8 mouse cellular contexts compared by ENCODE assay signal in the genomic region with DNA sequence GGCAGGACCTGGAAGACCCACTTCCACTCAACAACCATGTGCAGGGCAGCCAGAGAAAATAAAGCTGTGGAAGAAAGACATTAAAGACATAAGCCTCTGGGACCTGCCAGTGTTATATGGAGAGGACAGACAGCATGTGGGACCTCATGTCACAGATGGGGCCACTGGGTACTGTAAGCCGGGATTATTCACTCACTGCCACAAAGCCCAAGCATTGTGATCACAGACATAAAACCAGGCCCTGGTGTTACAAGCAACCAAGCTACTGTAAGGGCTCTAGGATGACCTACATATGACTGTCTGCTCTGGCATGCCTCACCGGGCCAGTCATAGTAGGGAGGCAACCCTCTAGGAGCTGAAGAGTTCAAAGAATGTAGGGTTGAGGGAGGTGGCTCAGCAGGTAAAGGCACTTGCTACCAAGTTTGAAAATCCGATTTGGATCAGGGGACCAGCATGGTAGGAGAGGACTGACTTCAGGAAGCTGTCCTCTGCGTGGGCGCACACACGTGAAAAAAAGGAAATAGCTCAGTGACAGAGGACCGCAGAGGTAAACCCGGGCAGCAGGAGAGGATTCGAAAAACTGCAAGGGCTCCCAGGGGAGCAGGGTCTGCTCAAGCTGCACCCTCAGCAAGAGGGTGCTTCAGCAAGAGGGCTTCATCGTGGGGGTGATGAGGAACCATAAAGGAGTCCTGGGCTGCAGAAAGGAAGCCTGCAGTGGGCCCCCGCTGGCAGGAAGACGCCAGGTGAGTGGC. TPM values are rescaled to one million over a fixed set of nuclear protein-coding genes. Genes with fewer than 3 reads are reported as not detected.
A peak's percentile ranks its signal among the peaks of the same experiment; 100 is the strongest.
DNase-seq lines count a peak whose midpoint lies in the region; ATAC-seq and TF ChIP-seq lines count a peak whose summit lies in the region.

No protein-coding gene starts in this region.

- H3K4me1 ChIP-seq in kidney, postnatal 0 days (replicated peaks; ENCODE audit: insufficient read depth, low read length), result peaks cover 17% of the 10 kb centered on the region
- H3K4me1 ChIP-seq in G1E (ENCODE audit: insufficient read depth, low read depth, low read length), result peaks cover 61% of the 10 kb centered on the region
- peaks cover 42% of the 10 kb centered on the region for H3K4me1 ChIP-seq in limb, embryonic 15.5 days
- H3K4me1 ChIP-seq in spleen, adult 2 months (ENCODE audit: control insufficient read depth, insufficient read depth, insufficient read length), result peaks cover 26% of the 10 kb centered on the region

- H3K4me3 ChIP-seq in kidney, postnatal 0 days (replicated peaks; ENCODE audit: low read depth, low read length), result peak overlapping the region; percentile 79
- peak overlapping the region; percentile 97 for H3K4me3 ChIP-seq in G1E (ENCODE audit: low read depth, low read length)
- H3K4me3 ChIP-seq in limb, embryonic 15.5 days, result peak overlapping the region; percentile 93
- H3K4me3 ChIP-seq in spleen, adult 2 months (ENCODE audit: extremely low read depth, insufficient read depth, insufficient read length), result peak overlapping the region; percentile 76

- 10% methylated on average over 12 of the region's 12 CpGs for WGBS in kidney, postnatal 0 days
- 15% methylated on average over 12 of the region's 12 CpGs for WGBS in limb, embryonic 15.5 days
- 4% methylated on average over 12 of the region's 12 CpGs for WGBS in spleen, adult 2 months

- no peak for ATAC-seq in kidney, postnatal 0 days (replicated peaks; ENCODE audit: low FRiP score, low read depth)
- no peak for ATAC-seq in G1E (ENCODE audit: extremely low read depth, insufficient number of reproducible peaks, low FRiP score, poor library complexity, severe bottlenecking)
- 0 out of 2 replicates have a peak, but pooled peaks have one; percentile 3 for ATAC-seq in erythroid progenitor cell, adult 5-6 weeks (replicated peaks; ENCODE audit: low FRiP score, poor library complexity, severe bottlenecking)
- no peak for ATAC-seq in limb, embryonic 15.5 days (ENCODE audit: insufficient number of reproducible peaks, low FRiP score, low TSS enrichment, low read depth)

- H3K9ac ChIP-seq in kidney, postnatal 0 days (ENCODE audit: low read depth, low read length), result peak overlapping the region; percentile 81
- peak overlapping the region; percentile 93 for H3K9ac ChIP-seq in limb, embryonic 15.5 days

- H3K9me3 ChIP-seq in kidney, postnatal 0 days (replicated peaks; ENCODE audit: low read length), result no peaks in the 10 kb centered on the region
- H3K9me3 ChIP-seq in G1E (replicated peaks), result no peaks in the 10 kb centered on the region
- H3K9me3 ChIP-seq in limb, embryonic 15.5 days, result no peaks in the 10 kb centered on the region

- TF ChIP-seq CTCF in kidney, postnatal 0 days (IDR thresholded peaks at IDR 0.05; ENCODE audit: low read depth), result no peak
- no peak for TF ChIP-seq CTCF in G1E (IDR thresholded peaks at IDR 0.05; ENCODE audit: low read depth, low read length)
- no peak for TF ChIP-seq CTCF in spleen, adult 2 months (IDR thresholded peaks at IDR 0.05; ENCODE audit: extremely low read depth, insufficient read depth, insufficient read length, insufficient replicate concordance)

- peaks cover 12% of the 10 kb centered on the region; the same call in 1 of the 2 replicates for H3K36me3 ChIP-seq in kidney, postnatal 0 days (ENCODE audit: insufficient read depth, low read length)
- peaks cover 45% of the 10 kb centered on the region for H3K36me3 ChIP-seq in G1E (replicated peaks)
- H3K36me3 ChIP-seq in limb, embryonic 15.5 days, result peaks cover 21% of the 10 kb centered on the region
- peaks cover 12% of the 10 kb centered on the region for H3K36me3 ChIP-seq in spleen, adult 2 months (ENCODE audit: control insufficient read depth, insufficient read depth, low read length)

- no peaks in the 10 kb centered on the region for H3K27me3 ChIP-seq in kidney, postnatal 0 days (ENCODE audit: insufficient read depth, low read length)
- H3K27me3 ChIP-seq in G1E (ENCODE audit: insufficient read depth, low read length), result no peaks in the 10 kb centered on the region
- H3K27me3 ChIP-seq in limb, embryonic 15.5 days, result no peaks in the 10 kb centered on the region
- H3K27me3 ChIP-seq in spleen, adult 2 months (ENCODE audit: control insufficient read depth, insufficient read depth, low read length), result no peaks in the 10 kb centered on the region

- no peak for TF ChIP-seq POLR2A in spleen, adult 2 months (IDR thresholded peaks at IDR 0.05; ENCODE audit: low read depth, low read length)

- H3K27ac ChIP-seq in kidney, postnatal 0 days, result peak overlapping the region; percentile 69
- peak overlapping the region; percentile 79 for H3K27ac ChIP-seq in limb, embryonic 15.5 days
- H3K27ac ChIP-seq in spleen, adult 2 months (ENCODE audit: insufficient read depth, low read length), result peak overlapping the region; percentile 84

- DNase-seq in kidney, postnatal 0 days (ENCODE audit: low spot score), result no peak
- DNase-seq in kidney, postnatal 4 days, result no peak
- DNase-seq in G1E (ENCODE audit: low spot score), result no peak
- peak in 1 of 2 experiments; percentile 80 for DNase-seq in spleen, adult 2 months (ENCODE audit: low read depth in 1 of 2, low spot score in 2 of 2)
- no peak for DNase-seq in right cerebral cortex, postnatal 25 days
- DNase-seq in kidney, postnatal 14 days, result no peak

- peak overlapping the region; percentile 80 for H3K4me2 ChIP-seq in kidney, postnatal 0 days (ENCODE audit: low read length)
- H3K4me2 ChIP-seq in limb, embryonic 15.5 days, result peak overlapping the region; percentile 93

RNA-seq across cellular contexts. Expression of a gene that starts 0.8 kb away (rescaled TPM):
- 104 and 121 TPM in 2 replicates for polyA plus RNA-seq in kidney, postnatal 0 days (2015; fragmentation: Nextera tagmentation; extraction: Ambion mirVana)
- 12.4 and 14.6 TPM in 2 replicates for total RNA-seq in G1E (2014; fragmentation: Nextera tagmentation)
- 37.8 and 44.0 TPM in 2 replicates for total RNA-seq in G1E (2017)
- polyA plus RNA-seq in G1E (2012), result 574 and 928 TPM in 2 replicates
- total RNA-seq in erythroid progenitor cell, adult 5-6 weeks (2015; ENCODE audit: low replicate concordance), result 44.7 and 49.0 TPM in 2 replicates
- total RNA-seq in erythroid progenitor cell, adult 5-6 weeks (2017; ENCODE audit: low replicate concordance), result 5.5 and 30.7 TPM in 2 replicates
- polyA plus RNA-seq in limb, embryonic 15.5 days (2015; fragmentation: Nextera tagmentation; extraction: Ambion mirVana), result 97.0 and 104 TPM in 2 replicates
- 220 and 302 TPM in 2 replicates for polyA plus RNA-seq in spleen, adult 2 months (2012; rRNA removed)

RNA-seq across cellular contexts. Expression of a gene that starts 12.2 kb away (rescaled TPM):
- polyA plus RNA-seq in kidney, postnatal 0 days (2015; fragmentation: Nextera tagmentation; extraction: Ambion mirVana), result 8.1 and 8.8 TPM in 2 replicates
- total RNA-seq in G1E (2014; fragmentation: Nextera tagmentation) (10.8 and 14.0 TPM in 2 replicates), G1E (2017) (6.1 and 8.1 TPM in 2 replicates)
- polyA plus RNA-seq in G1E (2012), result 105 and 141 TPM in 2 replicates
- total RNA-seq in erythroid progenitor cell, adult 5-6 weeks (2015; ENCODE audit: low replicate concordance), result 8.4 and 9.4 TPM in 2 replicates
- total RNA-seq in erythroid progenitor cell, adult 5-6 weeks (2017; ENCODE audit: low replicate concordance), result 9.9 and 14.1 TPM in 2 replicates
- 7.9 and 9.9 TPM in 2 replicates for polyA plus RNA-seq in limb, embryonic 15.5 days (2015; fragmentation: Nextera tagmentation; extraction: Ambion mirVana)
- polyA plus RNA-seq in spleen, adult 2 months (2012; rRNA removed), result 27.9 and 41.8 TPM in 2 replicates

RNA-seq across cellular contexts. Expression of a gene that starts 13.4 kb away (rescaled TPM):
- polyA plus RNA-seq in kidney, postnatal 0 days (2015; fragmentation: Nextera tagmentation; extraction: Ambion mirVana), result 80.7 and 87.2 TPM in 2 replicates
- total RNA-seq in G1E (2014; fragmentation: Nextera tagmentation) (37.5 and 39.4 TPM in 2 replicates), G1E (2017) (12.7 and 12.9 TPM in 2 replicates)
- polyA plus RNA-seq in G1E (2012), result 72.8 and 87.0 TPM in 2 replicates
- total RNA-seq in erythroid progenitor cell, adult 5-6 weeks (2015; ENCODE audit: low replicate concordance), result 8.8 and 10.5 TPM in 2 replicates
- total RNA-seq in erythroid progenitor cell, adult 5-6 weeks (2017; ENCODE audit: low replicate concordance), result 2.3 and 6.9 TPM in 2 replicates
- polyA plus RNA-seq in limb, embryonic 15.5 days (2015; fragmentation: Nextera tagmentation; extraction: Ambion mirVana), result 100 and 102 TPM in 2 replicates
- 94.8 and 110 TPM in 2 replicates for polyA plus RNA-seq in spleen, adult 2 months (2012; rRNA removed)

RNA-seq across cellular contexts. Expression of a gene that starts 13.4 kb away (rescaled TPM):
- polyA plus RNA-seq in kidney, postnatal 0 days (2015; fragmentation: Nextera tagmentation; extraction: Ambion mirVana), result 5.0 and 6.1 TPM in 2 replicates
- total RNA-seq in G1E (2014; fragmentation: Nextera tagmentation) (not detected in 2 replicates), G1E (2017) (1.2 and 1.6 TPM in 2 replicates)
- 19.4 and 23.5 TPM in 2 replicates for polyA plus RNA-seq in G1E (2012)
- not detected in 2 replicates for total RNA-seq in erythroid progenitor cell, adult 5-6 weeks (2015; ENCODE audit: low replicate concordance)
- total RNA-seq in erythroid progenitor cell, adult 5-6 weeks (2017; ENCODE audit: low replicate concordance), result 1.4 TPM in 1 of 2 replicates, not detected in the other
- 6.4 and 8.0 TPM in 2 replicates for polyA plus RNA-seq in limb, embryonic 15.5 days (2015; fragmentation: Nextera tagmentation; extraction: Ambion mirVana)
- polyA plus RNA-seq in spleen, adult 2 months (2012; rRNA removed), result 17.0 and 25.7 TPM in 2 replicates

RNA-seq across cellular contexts. Expression of a gene that starts 16.5 kb away (rescaled TPM):
- polyA plus RNA-seq in kidney, postnatal 0 days (2015; fragmentation: Nextera tagmentation; extraction: Ambion mirVana), result 1.4 TPM in 2 replicates
- total RNA-seq in G1E (2014; fragmentation: Nextera tagmentation) (1.1 and 2.2 TPM in 2 replicates), G1E (2017) (0.82 and 1.2 TPM in 2 replicates)
- 2.4 and 2.8 TPM in 2 replicates for polyA plus RNA-seq in G1E (2012)
- total RNA-seq in erythroid progenitor cell, adult 5-6 weeks (2015; ENCODE audit: low replicate concordance), result 0.72 and 1.7 TPM in 2 replicates
- 0.64 and 5.4 TPM in 2 replicates for total RNA-seq in erythroid progenitor cell, adult 5-6 weeks (2017; ENCODE audit: low replicate concordance)
- polyA plus RNA-seq in limb, embryonic 15.5 days (2015; fragmentation: Nextera tagmentation; extraction: Ambion mirVana), result 4.9 and 5.8 TPM in 2 replicates
- polyA plus RNA-seq in spleen, adult 2 months (2012; rRNA removed), result 2.9 and 3.0 TPM in 2 replicates
